Mouse (Mus musculus): ENCODE results near the gene Mamld1. TPM values are rescaled to one million over a fixed set of nuclear protein-coding genes. Genes with fewer than 3 reads are reported as not detected.
A peak's percentile ranks its signal among the peaks of the same experiment; 100 is the strongest.
"Not testable (repeated sequence)": the region's sequence is repeated elsewhere in the genome, so short reads cannot be mapped to it uniquely, and the experiment has no call there.

The Mamld1 gene
- 0.17 and 0.18 TPM in 2 replicates for polyA plus RNA-seq (2015; fragmentation: Nextera tagmentation; extraction: Ambion mirVana)

GRCm38 (mm10) chrX:71049864-71050576 lies at the start of gene Mamld1:
TSS of gene Mamld1 (plus strand) at chrX:71050256.
- Histone ChIP-seq H3K4me2 (peak within 1 kb of the TSS; percentile 56), H3K9ac (no peak within 1 kb of the TSS), H3K4me3 (replicated peaks) (peak within 1 kb of the TSS; percentile 36), H3K27me3 (peaks cover 43% of the 10 kb centered on the region), H3K36me3 (replicated peaks) (no peaks in the 10 kb centered on the region), H3K9me3 (replicated peaks) (no peaks in the 10 kb centered on the region), H3K27ac (replicated peaks) (no peak within 1 kb of the TSS), H3K4me1 (replicated peaks) (no peaks in the 10 kb centered on the region)
- 14% methylated on average over 35 of the region's 50 CpGs for WGBS (ENCODE audit: insufficient replicate concordance)
- no peak for ATAC-seq (ENCODE audit: insufficient read depth)

- H3K9ac ChIP-seq = no peak overlapping the region
- no peak overlapping the region for H3K27ac ChIP-seq (replicated peaks)
- no peaks in the 10 kb centered on the region for H3K4me1 ChIP-seq (replicated peaks)
- no peak overlapping the region for H3K4me2 ChIP-seq
- no peaks in the 10 kb centered on the region for H3K9me3 ChIP-seq (replicated peaks)
- no peak for ATAC-seq (ENCODE audit: insufficient read depth)
- no peak overlapping the region for H3K4me3 ChIP-seq (replicated peaks)
- no peaks in the 10 kb centered on the region for H3K27me3 ChIP-seq
- no peaks in the 10 kb centered on the region for H3K36me3 ChIP-seq (replicated peaks)
Observed at GRCm38 (mm10) chrX:71024718-71025117, 25.3 kb upstream of the Mamld1 start.

- no peak overlapping the region for H3K4me3 ChIP-seq (replicated peaks)
- ATAC-seq (ENCODE audit: insufficient read depth) = no peak
- no peak overlapping the region for H3K27ac ChIP-seq (replicated peaks)
- no peaks in the 10 kb centered on the region for H3K9me3 ChIP-seq (replicated peaks)
- H3K4me2 ChIP-seq = no peak overlapping the region
- no peaks in the 10 kb centered on the region for H3K36me3 ChIP-seq (replicated peaks)
- WGBS (ENCODE audit: insufficient replicate concordance) = 63% methylated on average over 4 of the region's 4 CpGs
- no peaks in the 10 kb centered on the region for H3K27me3 ChIP-seq
- no peak overlapping the region for H3K9ac ChIP-seq
- no peaks in the 10 kb centered on the region for H3K4me1 ChIP-seq (replicated peaks)
Observed at GRCm38 (mm10) chrX:71028007-71028406, 22.0 kb upstream of the Mamld1 start.

- WGBS (ENCODE audit: insufficient replicate concordance) = 63% methylated on average over 1 of the region's 1 CpGs
- H3K27ac ChIP-seq (replicated peaks); H3K9ac ChIP-seq; H3K27me3 ChIP-seq; H3K4me3 ChIP-seq (replicated peaks); ATAC-seq (ENCODE audit: insufficient read depth); H3K36me3 ChIP-seq (replicated peaks); H3K4me1 ChIP-seq (replicated peaks); H3K9me3 ChIP-seq (replicated peaks); H3K4me2 ChIP-seq: not testable (repeated sequence)
Observed at GRCm38 (mm10) chrX:71028976-71029375, 21.1 kb upstream of the Mamld1 start.

- no peaks in the 10 kb centered on the region for H3K36me3 ChIP-seq (replicated peaks)
- H3K4me1 ChIP-seq (replicated peaks) = no peaks in the 10 kb centered on the region
- peaks cover 43% of the 10 kb centered on the region for H3K27me3 ChIP-seq
- H3K27ac ChIP-seq (replicated peaks) = no peak overlapping the region
- WGBS (ENCODE audit: insufficient replicate concordance) = 13% methylated on average over 26 of the region's 26 CpGs
- H3K9me3 ChIP-seq (replicated peaks) = no peaks in the 10 kb centered on the region
- peak overlapping the region; percentile 56 for H3K4me2 ChIP-seq
- no peak overlapping the region for H3K9ac ChIP-seq
- H3K4me3 ChIP-seq (replicated peaks) = peak overlapping the region; percentile 36
- ATAC-seq (ENCODE audit: insufficient read depth) = no peak
Observed at GRCm38 (mm10) chrX:71050677-71051311, 738 bp downstream of the Mamld1 start.

- H3K9ac ChIP-seq = no peak overlapping the region
- peak overlapping the region; percentile 36 for H3K4me3 ChIP-seq (replicated peaks)
- H3K27ac ChIP-seq (replicated peaks) = no peak overlapping the region
- H3K4me1 ChIP-seq (replicated peaks) = no peaks in the 10 kb centered on the region
- H3K4me2 ChIP-seq = peak overlapping the region; percentile 56
- H3K36me3 ChIP-seq (replicated peaks) = no peaks in the 10 kb centered on the region
- WGBS (ENCODE audit: insufficient replicate concordance) = 25% methylated on average over 30 of the region's 30 CpGs
- no peak for ATAC-seq (ENCODE audit: insufficient read depth)
- H3K9me3 ChIP-seq (replicated peaks) = no peaks in the 10 kb centered on the region
- peaks cover 43% of the 10 kb centered on the region for H3K27me3 ChIP-seq
Observed at GRCm38 (mm10) chrX:71051361-71052114, 1.5 kb downstream of the Mamld1 start.

GRCm38 (mm10) chrX:71052115-71052478 lies 2.0 kb downstream of the Mamld1 start:
- 20% methylated on average over 19 of the region's 19 CpGs for WGBS (ENCODE audit: insufficient replicate concordance)
- Histone ChIP-seq H3K36me3 (replicated peaks) (no peaks in the 10 kb centered on the region), H3K4me1 (replicated peaks) (no peaks in the 10 kb centered on the region), H3K9ac (no peak overlapping the region), H3K4me2 (peak overlapping the region; percentile 56), H3K9me3 (replicated peaks) (no peaks in the 10 kb centered on the region), H3K27ac (replicated peaks) (no peak overlapping the region), H3K27me3 (peaks cover 43% of the 10 kb centered on the region), H3K4me3 (replicated peaks) (peak overlapping the region; percentile 36)
- ATAC-seq (ENCODE audit: insufficient read depth) = no peak

- peak overlapping the region; percentile 36; the same call in 1 of the 2 replicates for H3K4me3 ChIP-seq (replicated peaks)
- WGBS (ENCODE audit: insufficient replicate concordance) = 18% methylated on average over 8 of the region's 8 CpGs
- no peaks in the 10 kb centered on the region for H3K4me1 ChIP-seq (replicated peaks)
- no peak for ATAC-seq (ENCODE audit: insufficient read depth)
- peaks cover 41% of the 10 kb centered on the region for H3K27me3 ChIP-seq
- peak overlapping the region; percentile 56 for H3K4me2 ChIP-seq
- H3K9me3 ChIP-seq (replicated peaks) = no peaks in the 10 kb centered on the region
- H3K27ac ChIP-seq (replicated peaks) = no peak overlapping the region
- H3K9ac ChIP-seq = no peak overlapping the region
- no peaks in the 10 kb centered on the region for H3K36me3 ChIP-seq (replicated peaks)
Observed at GRCm38 (mm10) chrX:71052481-71053216, 2.6 kb downstream of the Mamld1 start.

GRCm38 (mm10) chrX:71053246-71053645 lies 3.2 kb downstream of the Mamld1 start:
- Histone ChIP-seq H3K4me3 (replicated peaks) (no peak overlapping the region), H3K4me1 (replicated peaks) (no peaks in the 10 kb centered on the region), H3K9ac (no peak overlapping the region), H3K27ac (replicated peaks) (no peak overlapping the region), H3K4me2 (no peak overlapping the region), H3K27me3 (peaks cover 35% of the 10 kb centered on the region), H3K36me3 (replicated peaks) (no peaks in the 10 kb centered on the region), H3K9me3 (replicated peaks) (no peaks in the 10 kb centered on the region)
- 35% methylated on average over 5 of the region's 5 CpGs for WGBS (ENCODE audit: insufficient replicate concordance)
- ATAC-seq (ENCODE audit: insufficient read depth) = no peak

- H3K27me3 ChIP-seq = peaks cover 2% of the 10 kb centered on the region
- no peak overlapping the region for H3K9ac ChIP-seq
- no peak overlapping the region for H3K4me3 ChIP-seq (replicated peaks)
- 74% methylated on average over 2 of the region's 2 CpGs for WGBS (ENCODE audit: insufficient replicate concordance)
- no peak overlapping the region for H3K27ac ChIP-seq (replicated peaks)
- no peak for ATAC-seq (ENCODE audit: insufficient read depth)
- H3K9me3 ChIP-seq (replicated peaks) = no peaks in the 10 kb centered on the region
- H3K4me2 ChIP-seq = no peak overlapping the region
- no peaks in the 10 kb centered on the region for H3K36me3 ChIP-seq (replicated peaks)
- H3K4me1 ChIP-seq (replicated peaks) = no peaks in the 10 kb centered on the region
Observed at GRCm38 (mm10) chrX:71056968-71057367, 6.9 kb downstream of the Mamld1 start.
